Mouse (Mus musculus) hindbrain, embryonic 14.5 days (tissue): ENCODE measurements around the gene Snd1. TPM values are rescaled to one million over a fixed set of nuclear protein-coding genes. Genes with fewer than 3 reads are reported as not detected.
A peak's percentile ranks its signal among the peaks of the same experiment; 100 is the strongest.

Experiments used
- ATAC-seq: fragments of 200-750 bp; cut with Nextera tagmentation; 2 replicates; pipeline ENCODE4 v1.8.0; 2017; ENCODE audit warnings: moderate number of reproducible peaks, mild to moderate bottlenecking, moderate TSS enrichment, moderate library complexity; ENCODE audit not compliant: low FRiP score
- DNase-seq: peaks from one replicate; pipeline ENCODE4 v3.0.0-alpha.2; 2015; ENCODE audit warnings: low spot score
- H3K27ac ChIP-seq: fragments of 300-500 bp; sonication (generic); 2 replicates; pipeline ENCODE4 v1.5.1; 2014; ENCODE audit warnings: mild to moderate bottlenecking, moderate library complexity
- H3K27me3 ChIP-seq: fragments of 300-500 bp; sonication (generic); 2 replicates; pipeline ENCODE4 v1.6.1; 2014; ENCODE audit warnings: mild to moderate bottlenecking, low read length, mixed read lengths; ENCODE audit not compliant: control insufficient read depth, insufficient read depth
- H3K36me3 ChIP-seq: fragments of 300-500 bp; sonication (generic); replicated peaks from 2 replicates; pipeline ENCODE4 v1.6.1; 2014; ENCODE audit not compliant: control insufficient read depth, insufficient read depth
- H3K4me1 ChIP-seq: fragments of 300-500 bp; sonication (generic); replicated peaks from 2 replicates; pipeline ENCODE4 v1.6.1; 2014; ENCODE audit warnings: antibody characterized with exemption, low read length, mixed read lengths; ENCODE audit not compliant: control insufficient read depth, insufficient read depth
- H3K4me2 ChIP-seq: fragments of 300-500 bp; sonication (generic); replicated peaks from 2 replicates; pipeline ENCODE4 v1.6.1; 2014; ENCODE audit warnings: mild to moderate bottlenecking, moderate library complexity
- H3K4me3 ChIP-seq: fragments of 300-500 bp; sonication (generic); replicated peaks from 2 replicates; pipeline ENCODE4 v1.5.1; 2014; ENCODE audit warnings: mild to moderate bottlenecking, low read length
- H3K9ac ChIP-seq: fragments of 300-500 bp; sonication (generic); 2 replicates; pipeline ENCODE4 v1.6.1; 2014
- H3K9me3 ChIP-seq: fragments of 300-500 bp; sonication (generic); 2 replicates; pipeline ENCODE4 v1.6.1; 2016; ENCODE audit warnings: low read length; ENCODE audit not compliant: control insufficient read depth
- WGBS: fragments of 180-500 bp; shearing (Covaris S2); extraction: QIAGEN DNeasy Blood & Tissue Kit; methylation state at CpG from one replicate; pipeline ENCODE4 v1.1.7; 2014; 5-methylcytosine and 5-hydroxymethylcytosine counted together
- polyA plus RNA-seq: library from polyadenylated mRNA; unstranded; fragments of >200 nt; fragmentation: Nextera tagmentation; extraction: Ambion mirVana; gene quantifications from 2 replicates; pipeline ENCODE4 v1.2.1, GENCODE M21; 2014

Snd1 gene
- polyA plus RNA-seq, 1 experiment from 2014 or later, result 79.1 TPM

DNA sequence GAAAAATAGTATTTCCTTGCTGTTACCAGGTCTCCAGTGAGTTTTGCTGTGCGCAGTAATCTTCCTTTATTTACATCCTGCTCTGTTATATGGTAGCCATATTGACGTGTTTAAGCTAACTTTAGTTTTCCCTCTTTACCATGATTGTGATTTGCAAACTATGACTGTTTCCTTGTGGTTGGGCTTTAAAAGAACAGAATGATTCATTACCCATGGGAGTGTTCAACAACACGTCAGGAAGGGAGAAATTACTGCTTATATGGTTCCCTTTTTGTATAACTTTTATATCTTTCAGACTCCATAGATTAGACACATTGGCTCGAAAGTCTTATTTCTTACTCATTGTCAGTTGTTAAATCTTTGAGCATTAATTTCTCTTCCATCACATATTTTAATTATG is 138.5 kb downstream of the Snd1 start:
- Histone ChIP-seq H3K4me1 (peaks cover 5% of the 10 kb centered on the region), H3K4me2 (no peak overlapping the region), H3K27me3 (no peaks in the 10 kb centered on the region), H3K9ac (no peak overlapping the region), H3K36me3 (no peaks in the 10 kb centered on the region), H3K4me3 (no peak overlapping the region), H3K9me3 (no peaks in the 10 kb centered on the region), H3K27ac (no peak overlapping the region)
- 76% methylated on average over 4 of the region's 4 CpGs for WGBS
- ATAC-seq, result no peak
- no peak for DNase-seq

DNA sequence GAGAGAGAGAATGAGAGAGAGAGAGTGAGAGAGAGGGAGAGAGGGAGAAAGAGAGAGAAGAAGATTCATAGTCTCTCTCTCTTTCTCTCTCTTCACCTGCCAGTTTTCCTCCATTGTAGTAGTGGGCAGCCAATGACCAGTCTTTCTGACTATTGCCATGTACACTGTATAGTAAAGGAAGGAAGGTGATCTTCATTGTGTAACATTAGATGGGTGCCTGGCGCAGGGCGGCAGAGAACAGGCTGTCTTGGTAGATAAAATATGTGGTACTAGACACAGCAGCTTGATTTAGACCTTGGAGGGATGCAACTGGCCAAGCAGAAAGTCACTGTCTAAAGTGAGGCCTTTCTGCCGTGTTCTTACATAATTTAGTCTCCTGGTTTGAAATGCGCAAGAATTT is 139.9 kb downstream of the Snd1 start:
- 86% methylated on average over 4 of the region's 4 CpGs for WGBS
- peaks cover 16% of the 10 kb centered on the region for H3K4me1 ChIP-seq
- no peak overlapping the region for H3K27ac ChIP-seq
- no peak overlapping the region for H3K4me3 ChIP-seq
- no peaks in the 10 kb centered on the region for H3K9me3 ChIP-seq
- no peak overlapping the region for H3K9ac ChIP-seq
- ATAC-seq, result no peak
- H3K36me3 ChIP-seq, result no peaks in the 10 kb centered on the region
- H3K27me3 ChIP-seq, result no peaks in the 10 kb centered on the region
- no peak for DNase-seq
- no peak overlapping the region for H3K4me2 ChIP-seq

DNA sequence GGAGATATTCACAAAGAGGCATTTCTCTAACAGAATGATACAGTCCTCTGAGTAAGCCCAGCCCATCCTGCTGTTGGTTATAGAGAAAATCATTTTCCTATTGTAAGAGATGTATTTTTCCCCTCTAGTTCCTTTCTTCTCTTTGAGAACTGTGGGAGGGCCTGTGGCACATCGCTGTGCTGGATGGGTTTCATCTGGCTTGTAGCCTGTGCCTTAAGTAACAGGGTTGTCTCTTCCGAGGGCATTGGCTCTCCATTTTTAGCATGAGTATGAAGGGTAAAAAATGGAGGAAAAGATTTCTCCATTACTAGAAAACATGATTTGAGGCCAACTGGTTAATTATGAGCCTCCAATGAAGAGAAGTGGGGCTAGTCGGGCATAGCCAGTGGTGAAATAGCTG is 140.5 kb downstream of the Snd1 start:
- ATAC-seq (no peak), DNase-seq (no peak)
- H3K9ac ChIP-seq, result no peak overlapping the region
- WGBS, result 85% methylated on average over 3 of the region's 3 CpGs
- H3K27me3 ChIP-seq, result no peaks in the 10 kb centered on the region
- H3K4me2 ChIP-seq, result no peak overlapping the region
- H3K4me1 ChIP-seq, result peaks cover 18% of the 10 kb centered on the region
- no peak overlapping the region for H3K4me3 ChIP-seq
- no peak overlapping the region for H3K27ac ChIP-seq
- no peaks in the 10 kb centered on the region for H3K9me3 ChIP-seq
- no peaks in the 10 kb centered on the region for H3K36me3 ChIP-seq

DNA sequence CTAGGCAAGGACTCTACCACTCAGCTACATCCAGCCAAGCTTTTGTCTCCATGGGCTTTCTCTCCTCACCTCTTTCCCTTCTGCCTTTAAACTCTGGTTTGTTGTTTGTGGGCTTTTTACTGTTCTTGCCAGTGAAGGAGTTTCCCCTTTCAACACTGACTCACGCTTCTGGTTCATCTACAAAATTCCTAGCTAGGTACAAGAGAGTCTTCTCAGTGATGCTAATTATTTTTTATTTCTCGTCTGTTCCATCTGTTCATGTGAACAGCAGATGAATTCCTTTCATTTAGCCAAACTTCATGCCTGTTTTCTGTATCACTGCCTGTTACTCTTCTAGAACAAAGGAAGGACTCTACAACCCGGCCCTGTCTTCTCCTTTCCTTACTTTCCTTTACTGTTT is 141.0 kb downstream of the Snd1 start:
- no peaks in the 10 kb centered on the region for H3K36me3 ChIP-seq
- H3K4me1 ChIP-seq, result peaks cover 18% of the 10 kb centered on the region
- H3K27ac ChIP-seq, result no peak overlapping the region
- no peak overlapping the region for H3K9ac ChIP-seq
- H3K27me3 ChIP-seq, result no peaks in the 10 kb centered on the region
- ATAC-seq (no peak), DNase-seq (no peak)
- no peaks in the 10 kb centered on the region for H3K9me3 ChIP-seq
- no peak overlapping the region for H3K4me3 ChIP-seq
- 33% methylated on average over 3 of the region's 3 CpGs for WGBS
- no peak overlapping the region for H3K4me2 ChIP-seq

DNA sequence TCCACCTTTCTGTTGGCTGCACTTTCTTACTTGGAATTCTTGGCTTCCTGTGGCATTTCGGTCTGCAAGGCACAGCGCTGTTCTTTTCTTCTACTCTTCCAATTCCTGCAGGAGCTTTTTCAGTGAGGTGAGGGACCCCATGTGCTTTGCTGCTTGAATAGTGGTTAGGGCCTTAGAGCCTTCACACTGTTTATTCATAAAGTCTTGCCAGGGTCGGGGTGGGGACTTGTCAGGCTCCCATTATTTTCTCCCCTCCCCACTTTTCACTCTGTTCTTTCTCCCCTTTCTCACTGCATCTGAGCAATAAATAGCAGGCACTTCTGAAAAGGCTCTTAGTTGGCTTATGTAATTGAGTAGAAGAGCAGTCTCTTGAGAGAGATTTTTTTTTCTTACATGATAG is 143.4 kb downstream of the Snd1 start:
- no peak; the same call in 1 of the 2 replicates for ATAC-seq
- Histone ChIP-seq H3K27ac (no peak overlapping the region), H3K4me2 (no peak overlapping the region), H3K27me3 (no peaks in the 10 kb centered on the region), H3K36me3 (no peaks in the 10 kb centered on the region), H3K9ac (no peak overlapping the region), H3K4me3 (no peak overlapping the region), H3K4me1 (peaks cover 18% of the 10 kb centered on the region), H3K9me3 (no peaks in the 10 kb centered on the region)
- WGBS, result 36% methylated on average over 3 of the region's 3 CpGs
- no peak for DNase-seq

DNA sequence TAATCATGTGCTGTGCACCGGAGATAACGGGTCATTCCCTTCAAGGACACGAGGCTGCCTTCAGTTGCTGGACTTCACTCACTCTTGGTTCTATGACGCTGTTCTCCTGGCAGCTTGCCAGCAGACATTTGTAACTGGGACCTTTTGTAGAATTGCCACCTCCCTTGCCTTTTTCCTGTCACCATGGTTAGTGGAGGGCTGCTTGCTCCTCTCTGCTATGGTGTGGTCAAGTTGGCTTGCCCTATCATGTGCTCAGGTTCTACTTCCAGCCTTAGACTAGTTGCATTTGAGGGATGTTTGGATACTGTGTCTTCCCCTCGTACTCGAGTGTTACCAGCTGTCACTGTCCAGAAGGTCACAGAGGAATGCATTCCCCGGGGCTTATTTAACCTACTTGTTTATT is 143.8 kb downstream of the Snd1 start:
- peak; percentile 63 for DNase-seq
- peaks cover 18% of the 10 kb centered on the region for H3K4me1 ChIP-seq
- H3K27me3 ChIP-seq, result no peaks in the 10 kb centered on the region
- 26% methylated on average over 7 of the region's 7 CpGs for WGBS
- no peaks in the 10 kb centered on the region for H3K9me3 ChIP-seq
- H3K4me2 ChIP-seq, result no peak overlapping the region
- peak; percentile 51; the same call in 1 of the 2 replicates for ATAC-seq
- H3K27ac ChIP-seq, result no peak overlapping the region
- no peak overlapping the region for H3K9ac ChIP-seq
- no peak overlapping the region for H3K4me3 ChIP-seq
- H3K36me3 ChIP-seq, result no peaks in the 10 kb centered on the region

DNA sequence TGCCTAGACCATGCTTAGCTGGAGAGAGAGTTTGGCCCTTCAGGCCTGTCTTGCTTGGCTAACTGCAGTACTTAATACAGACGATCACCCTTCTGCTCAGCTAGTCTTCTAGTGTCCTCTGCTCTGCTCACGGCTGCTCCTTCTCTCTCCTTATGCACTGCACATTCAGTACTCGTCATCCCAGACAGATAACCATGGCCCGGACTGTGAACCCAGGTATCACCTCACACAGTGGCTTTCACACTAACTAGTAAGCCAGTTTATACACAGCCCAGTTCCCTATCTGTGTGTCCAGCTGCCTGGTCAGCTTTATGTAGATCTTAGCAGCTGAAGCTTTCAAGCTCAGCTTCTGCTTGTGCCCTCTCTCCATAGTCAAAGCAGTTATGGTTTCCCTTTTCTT is 146.5 kb downstream of the Snd1 start:
- WGBS, result 98% methylated on average over 4 of the region's 4 CpGs
- no peaks in the 10 kb centered on the region for H3K36me3 ChIP-seq
- no peak overlapping the region for H3K4me3 ChIP-seq
- no peak overlapping the region for H3K9ac ChIP-seq
- H3K4me2 ChIP-seq, result no peak overlapping the region
- peaks cover 18% of the 10 kb centered on the region for H3K4me1 ChIP-seq
- H3K27ac ChIP-seq, result no peak overlapping the region
- no peak for ATAC-seq
- no peak for DNase-seq
- no peaks in the 10 kb centered on the region for H3K27me3 ChIP-seq
- H3K9me3 ChIP-seq, result no peaks in the 10 kb centered on the region

DNA sequence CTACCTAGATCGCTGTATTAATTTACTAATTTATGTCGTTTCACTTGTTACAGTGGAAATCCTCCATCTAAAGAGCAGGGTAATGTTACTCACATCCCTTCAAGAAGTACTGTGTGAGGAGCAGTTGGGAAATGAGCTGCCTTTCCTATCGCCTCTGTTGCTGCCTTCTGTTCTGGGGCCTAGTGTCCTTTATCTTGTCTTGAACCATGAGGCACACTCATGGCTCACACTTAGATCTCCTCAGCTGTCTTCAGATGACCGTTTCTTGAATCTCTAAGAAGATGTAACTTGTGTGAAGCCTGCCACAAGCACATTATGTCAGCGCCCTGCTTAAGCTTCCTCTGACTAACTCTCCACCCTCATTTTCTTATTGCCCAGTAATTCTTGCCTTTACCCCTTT is 147.0 kb downstream of the Snd1 start:
- H3K4me3 ChIP-seq, result no peak overlapping the region

DNA sequence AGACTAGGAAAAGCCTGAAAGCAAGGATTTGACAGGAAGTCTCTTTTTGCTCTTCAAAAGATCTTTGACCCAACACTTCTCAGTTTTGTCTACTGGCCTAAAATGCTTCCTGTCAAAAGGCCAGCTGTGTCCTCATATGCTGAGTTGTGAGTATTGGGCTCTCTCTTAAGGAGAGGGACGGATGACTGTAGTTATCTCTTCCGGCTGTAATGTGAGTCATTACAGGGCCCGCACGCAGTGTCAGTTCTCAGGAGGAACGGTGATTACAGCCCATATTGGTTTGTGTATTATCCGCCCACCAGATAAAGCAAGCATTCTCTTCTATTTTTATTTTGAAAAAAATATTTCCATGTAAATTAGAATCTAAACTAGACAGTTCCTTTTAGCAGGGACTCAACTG is 147.6 kb downstream of the Snd1 start:
- ATAC-seq, result no peak
- Histone ChIP-seq H3K9ac (no peak overlapping the region), H3K4me2 (no peak overlapping the region), H3K27ac (no peak overlapping the region), H3K36me3 (no peaks in the 10 kb centered on the region), H3K4me1 (peaks cover 18% of the 10 kb centered on the region), H3K27me3 (no peaks in the 10 kb centered on the region), H3K4me3 (no peak overlapping the region), H3K9me3 (no peaks in the 10 kb centered on the region)
- no peak for DNase-seq
- WGBS, result 81% methylated on average over 6 of the region's 6 CpGs

More for the DNA sequence above, 147.0 kb downstream of the Snd1 start:
- no peak for ATAC-seq
- H3K36me3 ChIP-seq, result no peaks in the 10 kb centered on the region
- WGBS, result 88% methylated on average over 5 of the region's 5 CpGs
- no peak overlapping the region for H3K27ac ChIP-seq
- H3K9me3 ChIP-seq, result no peaks in the 10 kb centered on the region
- H3K27me3 ChIP-seq, result no peaks in the 10 kb centered on the region
- H3K4me1 ChIP-seq, result peaks cover 18% of the 10 kb centered on the region
- no peak overlapping the region for H3K4me2 ChIP-seq
- DNase-seq, result no peak
- no peak overlapping the region for H3K9ac ChIP-seq

DNA sequence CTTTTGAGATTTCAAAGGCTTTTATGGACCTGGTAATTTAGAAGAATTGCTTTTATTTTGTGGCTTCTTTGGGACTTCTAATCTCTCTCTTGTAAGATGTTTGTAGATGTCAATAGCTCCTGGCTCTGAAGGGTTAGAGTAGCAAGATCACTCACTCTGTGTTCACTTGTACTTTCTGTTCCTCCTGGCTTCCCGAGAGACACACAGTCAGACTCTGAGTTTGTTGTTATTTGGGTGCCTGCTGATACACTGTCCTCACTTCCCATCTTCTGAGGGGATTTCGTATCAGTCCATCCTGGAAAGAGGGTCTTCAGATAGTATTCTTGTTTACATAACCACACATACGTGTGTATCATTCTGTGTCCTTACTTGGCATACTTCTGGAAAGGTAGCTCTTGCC is 148.0 kb downstream of the Snd1 start:
- no peak overlapping the region for H3K27ac ChIP-seq
- peaks cover 20% of the 10 kb centered on the region for H3K4me1 ChIP-seq
- no peak overlapping the region for H3K4me3 ChIP-seq
- H3K9me3 ChIP-seq, result no peaks in the 10 kb centered on the region
- WGBS, result 87% methylated on average over 3 of the region's 3 CpGs
- H3K9ac ChIP-seq, result no peak overlapping the region
- H3K27me3 ChIP-seq, result no peaks in the 10 kb centered on the region
- DNase-seq (no peak), ATAC-seq (no peak)
- no peaks in the 10 kb centered on the region for H3K36me3 ChIP-seq
- H3K4me2 ChIP-seq, result no peak overlapping the region
